Mouse (Mus musculus) lung, postnatal 0 days (tissue): ENCODE results near the gene Frat2. TPM values are rescaled to one million over a fixed set of nuclear protein-coding genes. Genes with fewer than 3 reads are reported as not detected.

Source experiments
- ATAC-seq: fragments of 200-750 bp; cut with Nextera tagmentation; 2 replicates; pipeline ENCODE4 v1.8.0; 2017; ENCODE audit warnings: moderate library complexity
- DNase-seq: peaks from one replicate; pipeline ENCODE4 v3.0.0-alpha.2; 2016; ENCODE audit warnings: low spot score
- H3K27ac ChIP-seq: fragments of 300-500 bp; sonication (generic); 2 replicates; pipeline ENCODE4 v1.5.1; 2014; ENCODE audit warnings: antibody characterized with exemption, mild to moderate bottlenecking, low read length, mixed read lengths
- H3K27me3 ChIP-seq: fragments of 300-500 bp; sonication (generic); replicated peaks from 2 replicates; pipeline ENCODE4 v1.6.1; 2014; ENCODE audit warnings: low read length, mixed read lengths; ENCODE audit not compliant: insufficient read depth
- H3K36me3 ChIP-seq: fragments of 300-500 bp; sonication (generic); 2 replicates; pipeline ENCODE4 v1.6.1; 2014; ENCODE audit warnings: low read length, mixed read lengths; ENCODE audit not compliant: insufficient read depth
- H3K4me1 ChIP-seq: fragments of 300-500 bp; sonication (generic); 2 replicates; pipeline ENCODE4 v1.6.1; 2014; ENCODE audit warnings: antibody characterized with exemption, low read depth, low read length, mixed read lengths; ENCODE audit not compliant: insufficient read depth
- H3K4me2 ChIP-seq: fragments of 300-500 bp; sonication (generic); replicated peaks from 2 replicates; pipeline ENCODE4 v1.6.1; 2014; ENCODE audit warnings: low read depth, mild to moderate bottlenecking, low read length, moderate library complexity, mixed read lengths
- H3K4me3 ChIP-seq: fragments of 300-500 bp; sonication (generic); 2 replicates; pipeline ENCODE4 v1.5.1; 2014; ENCODE audit warnings: low read depth, low read length
- H3K9ac ChIP-seq: fragments of 300-500 bp; sonication (generic); replicated peaks from 2 replicates; pipeline ENCODE4 v1.6.1; 2014; ENCODE audit warnings: low read depth, mild to moderate bottlenecking
- H3K9me3 ChIP-seq: fragments of 300-500 bp; sonication (generic); 2 replicates; pipeline ENCODE4 v1.6.1; 2016; ENCODE audit warnings: low read length, mixed read lengths
- CTCF ChIP-seq: IDR thresholded peaks from 2 replicates; pipeline ENCODE4 v1.5.1; 2016; ENCODE audit warnings: antibody characterized with exemption, mild to moderate bottlenecking
- EP300 ChIP-seq: IDR thresholded peaks from 2 replicates; pipeline ENCODE4 v1.6.1; 2016; ENCODE audit warnings: antibody characterized with exemption, mild to moderate bottlenecking, control low read depth
- WGBS: fragments of 180-500 bp; shearing (Covaris S2); extraction: QIAGEN DNeasy Blood & Tissue Kit; methylation state at CpG from one replicate; pipeline ENCODE4 v1.1.7; 2014; 5-methylcytosine and 5-hydroxymethylcytosine counted together
- polyA plus RNA-seq: library from polyadenylated mRNA; unstranded; fragments of >200 nt; fragmentation: Nextera tagmentation; extraction: Ambion mirVana; gene quantifications from 2 replicates; pipeline ENCODE4 v1.2.1, GENCODE M21; 2015

The Frat2 gene
- polyA plus RNA-seq, 1 experiment from 2014 or later: 4.6 TPM

DNA sequence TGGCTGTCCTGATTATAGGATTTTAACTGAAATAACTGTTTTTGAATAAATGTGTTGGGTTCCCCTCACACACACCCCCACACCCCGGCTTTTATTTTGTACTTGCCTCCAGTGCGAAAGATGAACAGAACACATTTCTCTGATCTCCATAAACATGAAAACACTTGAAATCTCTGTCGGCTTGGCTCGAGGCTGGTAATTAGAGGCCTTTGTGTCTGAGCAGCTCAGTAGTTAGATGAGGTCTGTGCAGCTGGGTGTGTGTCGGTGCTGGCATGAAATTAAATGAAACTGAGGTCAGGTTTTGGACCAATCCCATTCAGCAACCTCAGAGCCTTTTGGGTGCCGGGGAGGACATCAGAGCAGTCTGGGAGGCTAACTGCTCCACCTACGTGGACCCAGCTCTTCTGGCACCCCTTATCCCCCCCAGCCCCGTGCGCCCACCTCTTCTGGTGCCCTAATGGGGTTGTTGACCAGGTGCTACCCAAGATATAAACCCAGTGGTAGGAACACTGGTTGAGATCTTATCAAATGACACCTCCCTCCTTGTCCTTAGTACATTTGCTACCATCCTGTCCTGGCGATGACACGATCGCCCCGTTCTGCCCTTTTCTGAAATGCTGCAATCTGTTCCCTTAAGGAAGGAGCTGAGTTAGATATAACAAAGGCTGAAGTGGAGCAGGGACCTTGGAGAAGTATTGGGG is 15.3 kb downstream of the Frat2 start:
- no peak overlapping the region for H3K4me3 ChIP-seq
- H3K4me2 ChIP-seq: no peak overlapping the region
- no peak for ATAC-seq
- no peak overlapping the region for H3K27ac ChIP-seq
- no peaks in the 10 kb centered on the region for H3K36me3 ChIP-seq
- H3K9ac ChIP-seq: no peak overlapping the region
- H3K9me3 ChIP-seq: no peaks in the 10 kb centered on the region
- no peak for DNase-seq
- 83% methylated on average over 13 of the region's 13 CpGs for WGBS
- peaks cover 4% of the 10 kb centered on the region for H3K4me1 ChIP-seq
- no peak for TF ChIP-seq CTCF
- TF ChIP-seq EP300: no peak
- 0 out of 2 replicates have a peak, but pooled peaks cover 5% of the 10 kb centered on the region for H3K27me3 ChIP-seq

- Histone ChIP-seq H3K4me1 (peaks cover 4% of the 10 kb centered on the region), H3K9me3 (no peaks in the 10 kb centered on the region), H3K27me3 (0 out of 2 replicates have a peak, but pooled peaks cover 5% of the 10 kb centered on the region), H3K36me3 (no peaks in the 10 kb centered on the region), H3K4me3 (peak overlapping the region; percentile 69; the same call in 1 of the 2 replicates), H3K4me2 (peak overlapping the region; percentile 98), H3K27ac (no peak overlapping the region), H3K9ac (no peak overlapping the region)
- ATAC-seq: no peak
- WGBS: 18% methylated on average over 14 of the region's 14 CpGs
- no peak for DNase-seq
- no peak for TF ChIP-seq EP300
- no peak for TF ChIP-seq CTCF
Measured at GRCm38 (mm10) chr19:41831718-41832391, 16.1 kb downstream of the Frat2 start.

GRCm38 (mm10) chr19:41831101-41831570 is 16.8 kb downstream of the Frat2 start:
- TF ChIP-seq EP300: no peak
- TF ChIP-seq CTCF: no peak
- no peaks in the 10 kb centered on the region for H3K36me3 ChIP-seq
- peak overlapping the region; percentile 92 for H3K27ac ChIP-seq
- peak overlapping the region; percentile 98 for H3K4me2 ChIP-seq
- peak overlapping the region; percentile 69 for H3K4me3 ChIP-seq
- DNase-seq: peak; percentile 39
- H3K4me1 ChIP-seq: peaks cover 4% of the 10 kb centered on the region
- H3K9ac ChIP-seq: peak overlapping the region; percentile 63; the same call in 1 of the 2 replicates
- H3K27me3 ChIP-seq: 0 out of 2 replicates have a peak, but pooled peaks cover 5% of the 10 kb centered on the region
- H3K9me3 ChIP-seq: no peaks in the 10 kb centered on the region
- no peak for ATAC-seq
- WGBS: 2% methylated on average over 18 of the region's 19 CpGs

- H3K36me3 ChIP-seq: no peaks in the 10 kb centered on the region
- WGBS: under 1% methylated on average over 82 of the region's 112 CpGs
- H3K9ac ChIP-seq: peak overlapping the region; percentile 63
- H3K4me3 ChIP-seq: peak overlapping the region; percentile 69
- H3K4me2 ChIP-seq: peak overlapping the region; percentile 98
- DNase-seq (peak; percentile 75), ATAC-seq (peak; percentile 73)
- H3K9me3 ChIP-seq: no peaks in the 10 kb centered on the region
- H3K27me3 ChIP-seq: 0 out of 2 replicates have a peak, but pooled peaks cover 5% of the 10 kb centered on the region
- no peak for TF ChIP-seq EP300
- TF ChIP-seq CTCF: peak; percentile 31
- peak overlapping the region; percentile 92 for H3K27ac ChIP-seq
- H3K4me1 ChIP-seq: peaks cover 4% of the 10 kb centered on the region
Measured at GRCm38 (mm10) chr19:41830106-41831031, 17.6 kb downstream of the Frat2 start.

GRCm38 (mm10) chr19:41829381-41830105 is 18.4 kb downstream of the Frat2 start, which contains the start of gene Frat1:
Gene Frat1, plus strand, starts transcription at chr19:41829970.
- H3K4me1 ChIP-seq: peaks cover 4% of the 10 kb centered on the region
- no peaks in the 10 kb centered on the region for H3K36me3 ChIP-seq
- peak within 1 kb of the TSS; percentile 69 for H3K4me3 ChIP-seq
- WGBS: under 1% methylated on average over 27 of the region's 39 CpGs
- peak; percentile 97 for DNase-seq
- H3K27ac ChIP-seq: peak within 1 kb of the TSS; percentile 92
- H3K27me3 ChIP-seq: 0 out of 2 replicates have a peak, but pooled peaks cover 5% of the 10 kb centered on the region
- peak; percentile 94 for ATAC-seq
- H3K4me2 ChIP-seq: peak within 1 kb of the TSS; percentile 98
- no peaks in the 10 kb centered on the region for H3K9me3 ChIP-seq
- TF ChIP-seq CTCF (peak; percentile 37), EP300 (peak; percentile 36)
- H3K9ac ChIP-seq: peak within 1 kb of the TSS; percentile 63
